Mouse (Mus musculus) spleen, adult 2 months (tissue): ENCODE results near the gene Akap13. TPM values are rescaled to one million over a fixed set of nuclear protein-coding genes. Genes with fewer than 3 reads are reported as not detected.

Experiments
- DNase-seq, 2 experiments: peaks; one replicate each; pipeline versions ENCODE4 v3.0.0 to v3.0.0-alpha.2; 2012 to 2021; ENCODE audit warnings: low spot score in 2 of 2, low read depth in 1 of 2
- H3K27ac ChIP-seq: fragments of 200-500 bp; 2 replicates; pipeline ENCODE4 v1.5.1; 2012; ENCODE audit warnings: low read length, inconsistent platforms; ENCODE audit not compliant: insufficient read depth
- H3K27me3 ChIP-seq: fragments of 200-500 bp; 2 replicates; pipeline ENCODE4 v1.6.1; 2012; ENCODE audit warnings: mild to moderate bottlenecking, moderate library complexity, low read length, inconsistent platforms; ENCODE audit not compliant: control insufficient read depth, insufficient read depth
- H3K36me3 ChIP-seq: fragments of 200-500 bp; 2 replicates; pipeline ENCODE4 v1.6.1; 2012; ENCODE audit warnings: mild to moderate bottlenecking, low read length, inconsistent platforms; ENCODE audit not compliant: control insufficient read depth, insufficient read depth
- H3K4me1 ChIP-seq: fragments of 200-500 bp; 2 replicates; pipeline ENCODE4 v1.6.1; 2011; ENCODE audit warnings: inconsistent platforms; ENCODE audit not compliant: control insufficient read depth, insufficient read depth, insufficient read length
- H3K4me3 ChIP-seq: fragments of 200-500 bp; 2 replicates; pipeline ENCODE4 v1.5.1; 2011; ENCODE audit warnings: mild to moderate bottlenecking, inconsistent platforms; ENCODE audit not compliant: insufficient read depth, insufficient read length; ENCODE audit errors: extremely low read depth
- CTCF ChIP-seq: fragments of 200-500 bp; IDR thresholded peaks from 2 replicates; pipeline ENCODE4 v1.5.1; 2011; ENCODE audit warnings: mild to moderate bottlenecking, inconsistent platforms; ENCODE audit not compliant: insufficient read depth, insufficient read length, insufficient replicate concordance; ENCODE audit errors: extremely low read depth
- POLR2A ChIP-seq: fragments of 200-500 bp; IDR thresholded peaks from 2 replicates; pipeline ENCODE4 v1.6.1; 2011; ENCODE audit warnings: low read depth, low read length, inconsistent platforms
- WGBS: fragments of 180-500 bp; shearing (Covaris S2); methylation state at CpG from one replicate; pipeline ENCODE4 v1.1.7; 2018; 5-methylcytosine and 5-hydroxymethylcytosine counted together
- polyA plus RNA-seq: library from polyadenylated mRNA; depleted of rRNA; stranded (reverse); fragments of >200 nt; gene quantifications from 2 replicates; pipeline ENCODE4 v1.2.3, GENCODE M21; 2012

The Akap13 gene
- polyA plus RNA-seq, 1 experiment: 34.2 TPM

DNA sequence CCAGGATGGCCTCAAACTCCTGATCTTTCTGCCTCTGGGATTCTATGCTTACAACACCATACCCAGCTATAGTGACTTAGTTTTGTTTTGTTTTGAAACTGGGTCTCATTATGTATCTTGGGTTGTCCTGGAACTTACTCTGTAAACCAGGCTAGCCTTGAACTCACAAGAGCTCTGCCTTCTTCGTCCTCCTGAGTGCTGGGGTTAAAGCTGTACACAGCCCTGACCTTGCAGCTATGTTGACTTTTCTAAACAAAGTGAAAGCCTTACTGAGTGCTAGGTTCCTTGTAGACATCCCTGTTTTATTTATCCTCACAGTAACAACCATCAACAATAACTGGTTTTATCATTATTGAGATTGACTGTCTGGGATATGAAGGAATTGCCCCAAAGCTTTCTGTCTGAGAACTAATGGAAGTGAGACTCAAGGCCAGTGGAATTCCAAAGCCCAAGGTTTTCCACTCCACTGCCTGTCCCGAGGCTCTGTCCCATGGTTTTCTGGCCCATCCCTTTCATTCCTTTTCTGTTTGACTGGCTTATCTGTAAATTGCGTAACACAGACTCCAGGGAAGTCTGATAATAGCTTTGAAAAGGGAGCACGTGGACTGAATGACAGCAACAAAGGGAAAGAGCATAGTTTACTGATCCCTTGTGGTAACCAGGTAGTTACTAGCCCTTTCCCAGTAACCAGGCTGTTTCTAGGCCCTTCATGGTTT is 40.0 kb upstream of the Akap13 start:
- DNase-seq: no peak
- 85% methylated on average over 4 of the region's 4 CpGs for WGBS
- H3K4me1 ChIP-seq: peaks cover 6% of the 10 kb centered on the region; the same call in 1 of the 2 replicates
- H3K4me3 ChIP-seq: no peak overlapping the region
- H3K27ac ChIP-seq: no peak overlapping the region
- no peaks in the 10 kb centered on the region for H3K36me3 ChIP-seq
- TF ChIP-seq CTCF (no peak), POLR2A (no peak)
- no peaks in the 10 kb centered on the region for H3K27me3 ChIP-seq

- H3K27ac ChIP-seq: no peak overlapping the region
- peak in 1 of 2 experiments; percentile 41 for DNase-seq
- H3K36me3 ChIP-seq: no peaks in the 10 kb centered on the region
- H3K4me3 ChIP-seq: no peak overlapping the region
- H3K4me1 ChIP-seq: peaks cover 6% of the 10 kb centered on the region; the same call in 1 of the 2 replicates
- 58% methylated on average over 7 of the region's 7 CpGs for WGBS
- H3K27me3 ChIP-seq: no peaks in the 10 kb centered on the region
- TF ChIP-seq POLR2A (no peak), CTCF (no peak)
These were observed 39.3 kb upstream of the Akap13 start for GRCm38 (mm10) chr7:75415882-75416585.

DNA sequence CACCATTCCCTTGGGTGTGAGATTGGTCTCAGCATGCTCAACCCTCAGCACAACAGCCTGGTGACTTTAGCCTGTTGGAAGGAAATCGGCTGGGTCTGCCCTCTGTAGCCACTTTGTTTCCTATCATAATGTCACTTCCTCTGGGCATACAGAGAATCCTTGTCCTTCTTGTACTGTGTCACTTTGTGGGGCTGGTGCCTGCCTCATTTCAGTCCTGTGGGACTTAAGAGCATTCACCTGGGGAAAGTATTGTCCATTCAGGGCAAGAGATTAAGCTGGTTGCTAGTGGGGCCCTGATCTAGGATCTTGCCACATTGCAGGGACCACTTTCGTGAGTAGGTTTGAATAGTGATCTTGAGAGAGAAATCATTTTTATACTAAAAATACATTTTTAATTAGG is 34.4 kb upstream of the Akap13 start:
- 64% methylated on average over 2 of the region's 2 CpGs for WGBS
- DNase-seq: no peak
- no peak for TF ChIP-seq POLR2A
- TF ChIP-seq CTCF: no peak
- Histone ChIP-seq H3K36me3 (no peaks in the 10 kb centered on the region), H3K4me1 (peaks cover 3% of the 10 kb centered on the region; the same call in 1 of the 2 replicates), H3K27ac (no peak overlapping the region), H3K27me3 (no peaks in the 10 kb centered on the region), H3K4me3 (no peak overlapping the region)

GRCm38 (mm10) chr7:75424121-75424520 is 31.2 kb upstream of the Akap13 start:
- H3K27me3 ChIP-seq: no peaks in the 10 kb centered on the region
- H3K4me1 ChIP-seq: no peaks in the 10 kb centered on the region
- H3K36me3 ChIP-seq: no peaks in the 10 kb centered on the region
- H3K27ac ChIP-seq: no peak overlapping the region
- H3K4me3 ChIP-seq: no peak overlapping the region
- 84% methylated on average over 7 of the region's 7 CpGs for WGBS
- DNase-seq: no peak
- TF ChIP-seq POLR2A: no peak
- no peak for TF ChIP-seq CTCF

- Histone ChIP-seq H3K36me3 (no peaks in the 10 kb centered on the region), H3K27me3 (no peaks in the 10 kb centered on the region), H3K27ac (no peak overlapping the region), H3K4me3 (no peak overlapping the region), H3K4me1 (no peaks in the 10 kb centered on the region)
- 78% methylated on average over 4 of the region's 4 CpGs for WGBS
- no peak for DNase-seq
- no peak for TF ChIP-seq CTCF
- no peak for TF ChIP-seq POLR2A
These were observed 28.0 kb upstream of the Akap13 start for GRCm38 (mm10) chr7:75427322-75427721.

GRCm38 (mm10) chr7:75428913-75429312 is 26.4 kb upstream of the Akap13 start:
- TF ChIP-seq CTCF: no peak
- no peak for TF ChIP-seq POLR2A
- H3K4me1 ChIP-seq: no peaks in the 10 kb centered on the region
- WGBS: 54% methylated on average over 4 of the region's 4 CpGs

GRCm38 (mm10) chr7:75430550-75430949 is 24.8 kb upstream of the Akap13 start:
- no peaks in the 10 kb centered on the region for H3K4me1 ChIP-seq
- H3K4me3 ChIP-seq: no peak overlapping the region
- no peak overlapping the region for H3K27ac ChIP-seq
- DNase-seq: no peak
- 90% methylated on average over 2 of the region's 2 CpGs for WGBS
- TF ChIP-seq CTCF (no peak), POLR2A (no peak)
- H3K36me3 ChIP-seq: no peaks in the 10 kb centered on the region
- H3K27me3 ChIP-seq: no peaks in the 10 kb centered on the region

More at GRCm38 (mm10) chr7:75428913-75429312, 26.4 kb upstream of the Akap13 start:
- H3K27ac ChIP-seq: no peak overlapping the region
- no peaks in the 10 kb centered on the region for H3K36me3 ChIP-seq
- no peak for DNase-seq
- H3K4me3 ChIP-seq: no peak overlapping the region
- no peaks in the 10 kb centered on the region for H3K27me3 ChIP-seq
